Mouse (Mus musculus) heart, embryonic 15.5 days (tissue): ENCODE measurements around the gene Slamf9. TPM values are rescaled to one million over a fixed set of nuclear protein-coding genes. Genes with fewer than 3 reads are reported as not detected.

Source experiments
- ATAC-seq: fragments of 200-750 bp; cut with Nextera tagmentation; replicated peaks from 2 replicates; pipeline ENCODE4 v1.8.0; 2017; ENCODE audit warnings: low read depth, moderate TSS enrichment; ENCODE audit not compliant: insufficient number of reproducible peaks, insufficient read depth, low FRiP score
- H3K27ac ChIP-seq: fragments of 300-500 bp; sonication (generic); 2 replicates; pipeline ENCODE4 v1.5.1; 2015; ENCODE audit warnings: mild to moderate bottlenecking, inconsistent platforms
- H3K27me3 ChIP-seq: fragments of 300-500 bp; sonication (generic); 2 replicates; pipeline ENCODE4 v1.6.1; 2015; ENCODE audit warnings: inconsistent platforms
- H3K36me3 ChIP-seq: fragments of 300-500 bp; sonication (generic); 2 replicates; pipeline ENCODE4 v1.6.1; 2015; ENCODE audit warnings: mild to moderate bottlenecking, inconsistent platforms
- H3K4me1 ChIP-seq: fragments of 300-500 bp; sonication (generic); replicated peaks from 2 replicates; pipeline ENCODE4 v1.6.1; 2015; ENCODE audit warnings: inconsistent platforms
- H3K4me2 ChIP-seq: fragments of 300-500 bp; sonication (generic); 2 replicates; pipeline ENCODE4 v1.6.1; 2015; ENCODE audit warnings: inconsistent platforms, mild to moderate bottlenecking, moderate library complexity
- H3K4me3 ChIP-seq: fragments of 300-500 bp; sonication (generic); 2 replicates; pipeline ENCODE4 v1.5.1; 2015; ENCODE audit warnings: mild to moderate bottlenecking, inconsistent platforms
- H3K9ac ChIP-seq: fragments of 300-500 bp; sonication (generic); 2 replicates; pipeline ENCODE4 v1.6.1; 2015; ENCODE audit warnings: mild to moderate bottlenecking, inconsistent platforms
- H3K9me3 ChIP-seq: fragments of 300-500 bp; sonication (generic); replicated peaks from 2 replicates; pipeline ENCODE4 v1.6.1; 2016; ENCODE audit warnings: inconsistent platforms
- WGBS: fragments of 180-500 bp; shearing (Covaris S2); methylation state at CpG from one replicate; pipeline ENCODE4 v1.1.7; 2015; ENCODE audit warnings: mixed read lengths; 5-methylcytosine and 5-hydroxymethylcytosine counted together
- polyA plus RNA-seq: library from polyadenylated mRNA; unstranded; fragments of >200 nt; fragmentation: Nextera tagmentation; extraction: Ambion mirVana; gene quantifications from 2 replicates; pipeline ENCODE4 v1.2.1, GENCODE M21; 2015

The Slamf9 gene
- polyA plus RNA-seq, 1 experiment from 2014 or later = 0.83 TPM

- Histone ChIP-seq H3K9me3 (no peaks in the 10 kb centered on the region), H3K9ac (no peak overlapping the region), H3K27ac (no peak overlapping the region), H3K36me3 (no peaks in the 10 kb centered on the region), H3K4me1 (no peaks in the 10 kb centered on the region), H3K27me3 (no peaks in the 10 kb centered on the region), H3K4me2 (no peak overlapping the region), H3K4me3 (no peak overlapping the region)
- ATAC-seq = no peak
- WGBS = 73% methylated on average over 3 of the region's 3 CpGs
Measured at GRCm38 (mm10) chr1:172462534-172462933, 12.6 kb upstream of the Slamf9 start.

- no peak overlapping the region for H3K9ac ChIP-seq
- no peak overlapping the region for H3K4me3 ChIP-seq
- no peaks in the 10 kb centered on the region for H3K4me1 ChIP-seq
- H3K27ac ChIP-seq = no peak overlapping the region
- no peaks in the 10 kb centered on the region for H3K36me3 ChIP-seq
- no peaks in the 10 kb centered on the region for H3K9me3 ChIP-seq
- no peaks in the 10 kb centered on the region for H3K27me3 ChIP-seq
- WGBS = 72% methylated on average over 16 of the region's 16 CpGs
- no peak overlapping the region for H3K4me2 ChIP-seq
- no peak for ATAC-seq
Measured at GRCm38 (mm10) chr1:172463387-172464333, 11.5 kb upstream of the Slamf9 start.

- Histone ChIP-seq H3K27ac (no peak overlapping the region), H3K36me3 (no peaks in the 10 kb centered on the region), H3K27me3 (no peaks in the 10 kb centered on the region), H3K9ac (no peak overlapping the region), H3K9me3 (no peaks in the 10 kb centered on the region), H3K4me3 (no peak overlapping the region), H3K4me1 (peaks cover 7% of the 10 kb centered on the region), H3K4me2 (no peak overlapping the region)
- WGBS = 84% methylated on average over 11 of the region's 11 CpGs
- no peak for ATAC-seq
Measured at GRCm38 (mm10) chr1:172468301-172468877, 6.8 kb upstream of the Slamf9 start.

GRCm38 (mm10) chr1:172469373-172469772 lies 5.8 kb upstream of the Slamf9 start:
- no peak for ATAC-seq
- WGBS = 46% methylated on average over 5 of the region's 5 CpGs

GRCm38 (mm10) chr1:172469810-172470448 lies 5.2 kb upstream of the Slamf9 start:
- Histone ChIP-seq H3K36me3 (no peaks in the 10 kb centered on the region), H3K9ac (no peak overlapping the region), H3K27me3 (no peaks in the 10 kb centered on the region), H3K4me2 (no peak overlapping the region), H3K9me3 (no peaks in the 10 kb centered on the region), H3K4me1 (peaks cover 7% of the 10 kb centered on the region), H3K4me3 (no peak overlapping the region), H3K27ac (no peak overlapping the region)
- ATAC-seq = no peak
- WGBS = 43% methylated on average over 8 of the region's 8 CpGs

More at GRCm38 (mm10) chr1:172469373-172469772, 5.8 kb upstream of the Slamf9 start:
- H3K27me3 ChIP-seq = no peaks in the 10 kb centered on the region
- no peak overlapping the region for H3K27ac ChIP-seq
- H3K9ac ChIP-seq = no peak overlapping the region
- H3K4me2 ChIP-seq = no peak overlapping the region
- H3K4me3 ChIP-seq = no peak overlapping the region
- H3K36me3 ChIP-seq = no peaks in the 10 kb centered on the region
- no peaks in the 10 kb centered on the region for H3K9me3 ChIP-seq
- peaks cover 7% of the 10 kb centered on the region for H3K4me1 ChIP-seq

- H3K9ac ChIP-seq = no peak overlapping the region
- H3K4me2 ChIP-seq = no peak overlapping the region
- H3K27me3 ChIP-seq = no peaks in the 10 kb centered on the region
- H3K4me3 ChIP-seq = no peak overlapping the region
- H3K36me3 ChIP-seq = no peaks in the 10 kb centered on the region
- peaks cover 10% of the 10 kb centered on the region for H3K4me1 ChIP-seq
- no peak overlapping the region for H3K27ac ChIP-seq
- no peak for ATAC-seq
- H3K9me3 ChIP-seq = no peaks in the 10 kb centered on the region
Measured at GRCm38 (mm10) chr1:172472909-172473308, 2.2 kb upstream of the Slamf9 start.

GRCm38 (mm10) chr1:172474196-172474595 lies 962 bp upstream of the Slamf9 start:
- Histone ChIP-seq H3K27ac (no peak overlapping the region), H3K4me1 (peaks cover 10% of the 10 kb centered on the region), H3K9me3 (no peaks in the 10 kb centered on the region), H3K4me3 (no peak overlapping the region), H3K27me3 (no peaks in the 10 kb centered on the region), H3K9ac (no peak overlapping the region), H3K36me3 (no peaks in the 10 kb centered on the region), H3K4me2 (no peak overlapping the region)
- ATAC-seq = no peak
- 72% methylated on average over 3 of the region's 3 CpGs for WGBS

GRCm38 (mm10) chr1:172478020-172478419 lies 2.9 kb downstream of the Slamf9 start:
- 72% methylated on average over 5 of the region's 5 CpGs for WGBS
- no peaks in the 10 kb centered on the region for H3K9me3 ChIP-seq

GRCm38 (mm10) chr1:172480376-172480775 lies 5.2 kb downstream of the Slamf9 start:
- Histone ChIP-seq H3K27me3 (peaks cover 7% of the 10 kb centered on the region; the same call in 1 of the 2 replicates), H3K9me3 (no peaks in the 10 kb centered on the region), H3K36me3 (no peaks in the 10 kb centered on the region), H3K9ac (no peak overlapping the region), H3K4me3 (no peak overlapping the region), H3K27ac (no peak overlapping the region), H3K4me2 (no peak overlapping the region), H3K4me1 (peaks cover 20% of the 10 kb centered on the region)
- 88% methylated on average over 4 of the region's 4 CpGs for WGBS
- ATAC-seq = no peak

More at GRCm38 (mm10) chr1:172478020-172478419, 2.9 kb downstream of the Slamf9 start:
- no peak overlapping the region for H3K27ac ChIP-seq
- no peak for ATAC-seq
- no peaks in the 10 kb centered on the region for H3K27me3 ChIP-seq
- peaks cover 20% of the 10 kb centered on the region for H3K4me1 ChIP-seq
- H3K4me2 ChIP-seq = no peak overlapping the region
- no peak overlapping the region for H3K4me3 ChIP-seq
- no peak overlapping the region for H3K9ac ChIP-seq
- H3K36me3 ChIP-seq = no peaks in the 10 kb centered on the region

- H3K9me3 ChIP-seq = no peaks in the 10 kb centered on the region
- no peak for ATAC-seq
- H3K9ac ChIP-seq = no peak overlapping the region
- H3K4me3 ChIP-seq = peak overlapping the region; percentile 61
- peak overlapping the region; percentile 96 for H3K4me2 ChIP-seq
- WGBS = 19% methylated on average over 13 of the region's 13 CpGs
- no peak overlapping the region for H3K27ac ChIP-seq
- H3K4me1 ChIP-seq = peaks cover 19% of the 10 kb centered on the region
- peaks cover 8% of the 10 kb centered on the region; the same call in 1 of the 2 replicates for H3K27me3 ChIP-seq
- H3K36me3 ChIP-seq = no peaks in the 10 kb centered on the region
Measured at GRCm38 (mm10) chr1:172481111-172481510, 6.0 kb downstream of the Slamf9 start.

GRCm38 (mm10) chr1:172481540-172482280 lies 6.6 kb downstream of the Slamf9 start, which contains the start of gene Igsf9:
Gene Igsf9 (plus strand): TSS chr1:172481788.
- H3K9ac ChIP-seq = peak within 1 kb of the TSS; percentile 54
- H3K36me3 ChIP-seq = no peaks in the 10 kb centered on the region
- ATAC-seq = peak; percentile 94

More at GRCm38 (mm10) chr1:172481540-172482280, 6.6 kb downstream of the Slamf9 start, which contains the start of gene Igsf9:
- 1% methylated on average over 38 of the region's 38 CpGs for WGBS
- peaks cover 14% of the 10 kb centered on the region; the same call in 1 of the 2 replicates for H3K27me3 ChIP-seq
- H3K4me1 ChIP-seq = peaks cover 19% of the 10 kb centered on the region
- H3K9me3 ChIP-seq = no peaks in the 10 kb centered on the region
- peak within 1 kb of the TSS; percentile 57; the same call in 1 of the 2 replicates for H3K27ac ChIP-seq
- peak within 1 kb of the TSS; percentile 61 for H3K4me3 ChIP-seq
- peak within 1 kb of the TSS; percentile 96 for H3K4me2 ChIP-seq
